Mouse (Mus musculus) gastrocnemius, adult 8-10 months (tissue): ENCODE results near the gene Six4. TPM values are rescaled to one million over a fixed set of nuclear protein-coding genes. Genes with fewer than 3 reads are reported as not detected.

Experiments
- total RNA-seq, 4 experiments: library from RNA; stranded (reverse); gene quantifications; 2 replicates each; pipeline ENCODE4 v1.2.4; 2022

Six4 gene
- total RNA-seq, 4 experiments from 2014 or later, result 14.3 to 19.6 (median 17.5) TPM

Other genes with a start within 250 kb of the Six4 start
- not detected for gene Six6, start 173.6 kb downstream of the Six4 start, total RNA-seq
- gene 4930447C04Rik, start 172.7 kb downstream of the Six4 start, total RNA-seq, result under 1 TPM in 2 of 4 experiments, not detected in 2; 0.25 to 0.48 TPM
- 10 to 100 TPM; 59.5 to 67.4 (median 60.9) TPM for gene Six1, start 59.6 kb downstream of the Six4 start, total RNA-seq
- 10 to 100 TPM; 13.1 to 20.9 (median 20.1) TPM for gene Mnat1, start 10.3 kb upstream of the Six4 start, total RNA-seq
- gene Trmt5, start 173.3 kb upstream of the Six4 start, total RNA-seq, result 1 to 10 TPM; 6.8 to 8.9 (median 7.8) TPM
- 1 to 10 TPM in 3 of 4 experiments, under 1 TPM in 1; 0.99 to 2.7 (median 2.3) TPM for gene Slc38a6, start 173.3 kb upstream of the Six4 start, total RNA-seq